Mouse (Mus musculus): ENCODE results near the gene Apoc2. TPM values are rescaled to one million over a fixed set of nuclear protein-coding genes. Genes with fewer than 3 reads are reported as not detected.
A peak's percentile ranks its signal among the peaks of the same experiment; 100 is the strongest.

Gene Apoc2
- total and polyA plus RNA-seq, 3 experiments: not detected

DNA sequence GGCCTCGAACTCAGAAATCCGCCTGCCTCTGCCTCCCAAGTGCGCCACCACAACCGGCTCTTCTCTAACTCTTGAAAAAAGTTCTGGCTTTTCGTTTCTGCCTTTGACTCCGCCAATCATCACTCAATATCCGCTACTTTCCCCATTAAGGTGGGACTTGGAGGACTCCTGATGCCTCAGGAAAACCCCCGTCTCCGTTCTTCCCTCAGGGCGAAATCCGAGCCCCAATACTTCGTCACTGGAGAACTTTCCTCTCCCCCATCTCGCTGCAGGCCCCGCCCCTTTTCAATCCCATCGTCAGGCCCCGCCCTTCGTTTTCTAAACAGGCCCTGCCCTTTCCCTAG, 49.6 kb downstream of the Apoc2 start:
- Histone ChIP-seq H3K9me3 (replicated peaks; ENCODE audit: insufficient read depth, low read length) (no peaks in the 10 kb centered on the region), H3K4me3 (ENCODE audit: control insufficient read depth in 1 of 2, insufficient read depth in 1 of 2, low read depth in 2 of 2, low read length in 2 of 2) (peak overlapping the region; percentile 65 to 68), H3K27ac (ENCODE audit: control insufficient read depth, low read depth, low read length) (0 out of 2 replicates have a peak overlapping the region, but pooled peaks have one; percentile 17), H3K9ac (ENCODE audit: control insufficient read depth, low read depth, low read length, poor library complexity, severe bottlenecking) (peak overlapping the region; percentile 42; the same call in 1 of the 2 replicates), H3K4me1 (ENCODE audit: control insufficient read depth in 1 of 2, insufficient read depth in 2 of 2, low read length in 2 of 2) (peaks cover 4 to 15% of the 10 kb centered on the region in 2 experiments), H3K36me3 (ENCODE audit: control insufficient read depth in 1 of 2, insufficient read depth in 2 of 2, low read length in 2 of 2) (peaks cover 0 to 12% of the 10 kb centered on the region in 2 experiments; a peak in 2 of 4 replicates), H3K79me2 (ENCODE audit: control insufficient read depth, insufficient read depth, low read length, poor library complexity) (no peaks in the 10 kb centered on the region; the same call in 1 of the 2 replicates), H3K27me3 (ENCODE audit: control insufficient read depth in 1 of 2, insufficient read depth in 2 of 2, low read length in 2 of 2) (no peaks in the 10 kb centered on the region)
- no peak for TF ChIP-seq TCF12 (IDR thresholded peaks at IDR 0.05; ENCODE audit: low read depth, low read length)
- TF ChIP-seq TBP (IDR thresholded peaks at IDR 0.05; ENCODE audit: low read depth, low read length): 0 out of 2 replicates have a peak, but pooled peaks have one; percentile 9
- TF ChIP-seq USF2 (IDR thresholded peaks at IDR 0.05; ENCODE audit: borderline replicate concordance in 1 of 2, insufficient read depth in 1 of 2, low read depth in 1 of 2, low read length in 2 of 2): no peak
- TF ChIP-seq MAFK (IDR thresholded peaks at IDR 0.05; ENCODE audit: borderline replicate concordance, low read depth, low read length): no peak
- no peak for DNase-seq (ENCODE audit: low read depth, low spot score)

DNA sequence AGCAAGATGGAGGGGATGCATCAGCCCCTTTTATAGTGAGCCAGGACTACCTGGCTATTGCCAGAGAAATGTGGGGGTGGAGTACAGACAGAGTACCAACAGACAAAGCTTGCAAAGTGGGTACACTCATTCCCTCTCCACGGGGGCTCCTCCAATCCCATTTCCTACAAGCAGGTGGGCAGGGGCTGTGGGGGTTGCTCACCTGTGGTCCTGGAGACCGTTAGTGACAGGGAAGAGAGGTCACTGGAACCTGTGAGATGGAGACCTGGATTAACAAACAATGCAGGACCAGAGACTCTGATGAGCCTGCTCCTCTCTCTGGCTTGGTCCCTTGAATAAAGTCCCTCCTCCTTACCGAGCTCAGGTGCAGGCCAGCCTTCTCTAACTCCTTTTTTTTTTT, 50.0 kb downstream of the Apoc2 start:
- no peak overlapping the region for H3K27ac ChIP-seq (ENCODE audit: control insufficient read depth, low read depth, low read length)
- TF ChIP-seq MAZ (IDR thresholded peaks at IDR 0.05; ENCODE audit: low read depth, low read length) (no peak), BHLHE40 (IDR thresholded peaks at IDR 0.05; ENCODE audit: borderline replicate concordance, low read depth, low read length) (no peak), TAL1 (IDR thresholded peaks at IDR 0.05; ENCODE audit: low read length) (no peak), MXI1 (IDR thresholded peaks at IDR 0.05; ENCODE audit: low read depth, low read length) (no peak), SIN3A (IDR thresholded peaks at IDR 0.05; ENCODE audit: low read length) (no peak), CHD2 (IDR thresholded peaks at IDR 0.05; ENCODE audit: low read length) (no peak), EP300 (IDR thresholded peaks at IDR 0.05; ENCODE audit: low read depth in 1 of 2, low read length in 2 of 2) (no peak), ZC3H11A (IDR thresholded peaks at IDR 0.05; ENCODE audit: low read depth, low read length) (no peak), TCF12 (IDR thresholded peaks at IDR 0.05; ENCODE audit: low read depth, low read length) (no peak), ETS1 (IDR thresholded peaks at IDR 0.05; ENCODE audit: low read depth, low read length) (no peak)
- DNase-seq (ENCODE audit: low read depth, low spot score): no peak

DNA sequence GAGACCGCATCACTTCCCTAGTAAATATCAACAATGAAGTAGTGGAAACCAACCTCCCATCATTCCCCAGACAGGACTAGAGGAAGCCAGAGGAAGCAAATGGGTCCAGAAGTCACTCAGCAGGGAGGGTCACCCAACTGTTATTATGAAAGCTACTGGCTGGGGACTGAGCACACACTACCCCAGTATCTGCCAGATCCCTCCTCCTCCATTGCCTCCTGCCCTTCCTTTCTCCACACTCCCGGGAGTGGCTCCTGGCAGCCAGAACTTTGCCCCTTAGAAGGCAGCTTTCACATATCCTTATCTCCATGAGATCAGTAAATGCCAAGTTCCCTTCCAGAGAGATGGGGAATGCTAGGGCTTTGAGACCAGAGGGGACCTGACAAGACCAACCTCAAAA, 54.3 kb downstream of the Apoc2 start:
- Histone ChIP-seq H3K79me2 (ENCODE audit: control insufficient read depth, insufficient read depth, low read length, poor library complexity) (no peaks in the 10 kb centered on the region), H3K9me3 (replicated peaks; ENCODE audit: insufficient read depth, low read length) (no peaks in the 10 kb centered on the region), H3K36me3 (ENCODE audit: control insufficient read depth in 1 of 2, insufficient read depth in 2 of 2, low read length in 2 of 2) (peaks cover 0 to 3% of the 10 kb centered on the region in 2 experiments; a peak in 1 of 4 replicates), H3K4me3 (ENCODE audit: control insufficient read depth in 1 of 2, insufficient read depth in 1 of 2, low read depth in 2 of 2, low read length in 2 of 2) (no peak overlapping the region), H3K4me1 (ENCODE audit: control insufficient read depth in 1 of 2, insufficient read depth in 2 of 2, low read length in 2 of 2) (peaks cover 0 to 5% of the 10 kb centered on the region in 2 experiments; a peak in 2 of 4 replicates), H3K27me3 (ENCODE audit: control insufficient read depth in 1 of 2, insufficient read depth in 2 of 2, low read length in 2 of 2) (no peaks in the 10 kb centered on the region), H3K9ac (ENCODE audit: control insufficient read depth, low read depth, low read length, poor library complexity, severe bottlenecking) (no peak overlapping the region), H3K27ac (ENCODE audit: control insufficient read depth, low read depth, low read length) (no peak overlapping the region)
- DNase-seq (ENCODE audit: low read depth, low spot score): no peak
- TF ChIP-seq TAL1 (IDR thresholded peaks at IDR 0.05; ENCODE audit: low read length) (no peak), MXI1 (IDR thresholded peaks at IDR 0.05; ENCODE audit: low read depth, low read length) (no peak), CHD1 (IDR thresholded peaks at IDR 0.05; ENCODE audit: low read depth, low read length) (no peak), GATA1 (IDR thresholded peaks at IDR 0.05; ENCODE audit: low read depth, low read length) (no peak), MYB (IDR thresholded peaks at IDR 0.05; ENCODE audit: low read depth, low read length) (no peak)

More for the DNA sequence above, 50.0 kb downstream of the Apoc2 start:
- Histone ChIP-seq H3K9ac (ENCODE audit: control insufficient read depth, low read depth, low read length, poor library complexity, severe bottlenecking) (peak overlapping the region; percentile 42; the same call in 1 of the 2 replicates), H3K36me3 (ENCODE audit: control insufficient read depth in 1 of 2, insufficient read depth in 2 of 2, low read length in 2 of 2) (peaks cover 0 to 9% of the 10 kb centered on the region in 2 experiments; a peak in 2 of 4 replicates), H3K9me3 (replicated peaks; ENCODE audit: insufficient read depth, low read length) (no peaks in the 10 kb centered on the region), H3K79me2 (ENCODE audit: control insufficient read depth, insufficient read depth, low read length, poor library complexity) (no peaks in the 10 kb centered on the region; the same call in 1 of the 2 replicates), H3K27me3 (ENCODE audit: control insufficient read depth in 1 of 2, insufficient read depth in 2 of 2, low read length in 2 of 2) (no peaks in the 10 kb centered on the region), H3K4me1 (ENCODE audit: control insufficient read depth in 1 of 2, insufficient read depth in 2 of 2, low read length in 2 of 2) (peaks cover 3 to 15% of the 10 kb centered on the region in 2 experiments), H3K4me3 (ENCODE audit: control insufficient read depth in 1 of 2, insufficient read depth in 1 of 2, low read depth in 2 of 2, low read length in 2 of 2) (peak overlapping the region in 1 of 2 experiments; percentile 65; a peak in 2 of 4 replicates)
